Mouse (Mus musculus) lung, embryonic 14.5 days (tissue): ENCODE measurements at regions not wholly inside any gene's neighbourhood (a gene's known extent, or its start where the extent isn't known, plus 50 kb on each side); places are given as distances from the start of the nearest gene placed in this dataset.

Experiments used
- ATAC-seq: fragments of 200-750 bp; cut with Nextera tagmentation; 2 replicates; pipeline ENCODE4 v1.8.0; 2017; ENCODE audit warnings: mild to moderate bottlenecking, moderate TSS enrichment, moderate library complexity; ENCODE audit not compliant: insufficient read depth
- DNase-seq: peaks from one replicate; pipeline ENCODE4 v3.0.0-alpha.2; 2015
- H3K27ac ChIP-seq: fragments of 300-500 bp; sonication (generic); 2 replicates; pipeline ENCODE4 v1.5.1; 2014; ENCODE audit warnings: low read depth, mild to moderate bottlenecking, moderate library complexity
- H3K27me3 ChIP-seq: fragments of 300-500 bp; sonication (generic); 2 replicates; pipeline ENCODE4 v1.6.1; 2014; ENCODE audit warnings: low read length, control low read depth; ENCODE audit not compliant: insufficient read depth
- H3K36me3 ChIP-seq: fragments of 300-500 bp; sonication (generic); 2 replicates; pipeline ENCODE4 v1.6.1; 2014; ENCODE audit warnings: control low read depth; ENCODE audit not compliant: insufficient read depth
- H3K4me1 ChIP-seq: fragments of 300-500 bp; sonication (generic); 2 replicates; pipeline ENCODE4 v1.6.1; 2014; ENCODE audit warnings: antibody characterized with exemption, control low read depth; ENCODE audit not compliant: insufficient read depth
- H3K4me2 ChIP-seq: fragments of 300-500 bp; sonication (generic); 2 replicates; pipeline ENCODE4 v1.6.1; 2014; ENCODE audit warnings: mild to moderate bottlenecking
- H3K4me3 ChIP-seq: fragments of 300-500 bp; sonication (generic); 2 replicates; pipeline ENCODE4 v1.5.1; 2014; ENCODE audit warnings: low read depth, low read length
- H3K9ac ChIP-seq: fragments of 300-500 bp; sonication (generic); 2 replicates; pipeline ENCODE4 v1.6.1; 2014
- H3K9me3 ChIP-seq: fragments of 300-500 bp; sonication (generic); 2 replicates; pipeline ENCODE4 v1.6.1; 2016; ENCODE audit warnings: low read depth, low read length, control low read depth
- CTCF ChIP-seq: IDR thresholded peaks from 2 replicates; pipeline ENCODE4 v1.5.1; 2016; ENCODE audit warnings: antibody characterized with exemption, low read depth
- WGBS: fragments of 180-500 bp; shearing (Covaris S2); extraction: QIAGEN DNeasy Blood & Tissue Kit; methylation state at CpG from one replicate; pipeline ENCODE4 v1.1.7; 2014; 5-methylcytosine and 5-hydroxymethylcytosine counted together

DNA sequence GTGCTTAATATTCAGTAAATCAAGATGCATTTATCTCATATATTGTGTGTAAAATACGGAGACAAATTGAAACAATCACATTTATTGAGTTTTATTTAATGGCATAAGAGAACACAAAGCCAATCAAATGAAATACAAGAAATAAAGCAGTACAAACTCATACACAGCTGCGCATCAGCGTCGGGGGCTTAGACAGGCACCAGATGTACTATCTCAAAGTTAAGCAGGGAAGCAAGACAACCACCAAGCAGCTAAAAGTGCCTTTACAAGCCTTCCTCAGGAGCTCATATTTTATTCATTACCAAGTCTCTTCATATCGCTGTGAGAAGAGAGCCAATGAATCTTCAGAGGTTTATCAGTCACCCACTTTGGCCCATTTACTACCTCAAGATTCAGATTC, 107.0 kb upstream of the Apob start:
- TF ChIP-seq CTCF, result no peak
- DNase-seq (peak; percentile 60), ATAC-seq (peak; percentile 66; the same call in 1 of the 2 replicates)
- H3K9me3 ChIP-seq, result no peaks in the 10 kb centered on the region
- no peaks in the 10 kb centered on the region for H3K27me3 ChIP-seq
- H3K36me3 ChIP-seq, result no peaks in the 10 kb centered on the region
- no peak overlapping the region for H3K4me2 ChIP-seq
- H3K4me3 ChIP-seq, result no peak overlapping the region
- WGBS, result 42% methylated on average over 5 of the region's 5 CpGs
- no peak overlapping the region for H3K27ac ChIP-seq
- H3K4me1 ChIP-seq, result no peaks in the 10 kb centered on the region
- H3K9ac ChIP-seq, result no peak overlapping the region

GRCm38 (mm10) chr12:7875454-7875853, 102.0 kb upstream of the Apob start:
- 51% methylated on average over 2 of the region's 2 CpGs for WGBS
- Histone ChIP-seq H3K9me3 (no peaks in the 10 kb centered on the region), H3K36me3 (no peaks in the 10 kb centered on the region), H3K4me2 (no peak overlapping the region), H3K4me3 (no peak overlapping the region), H3K27ac (no peak overlapping the region), H3K27me3 (no peaks in the 10 kb centered on the region), H3K9ac (no peak overlapping the region), H3K4me1 (no peaks in the 10 kb centered on the region)
- DNase-seq (no peak), ATAC-seq (no peak)
- no peak for TF ChIP-seq CTCF

- H3K4me1 ChIP-seq, result no peaks in the 10 kb centered on the region
- H3K4me3 ChIP-seq, result no peak overlapping the region
- H3K27me3 ChIP-seq, result no peaks in the 10 kb centered on the region
- H3K9me3 ChIP-seq, result no peaks in the 10 kb centered on the region
- no peak for ATAC-seq
- WGBS, result 80% methylated on average over 11 of the region's 11 CpGs
- H3K4me2 ChIP-seq, result no peak overlapping the region
- H3K9ac ChIP-seq, result no peak overlapping the region
- DNase-seq, result peak; percentile 2
- no peak for TF ChIP-seq CTCF
- H3K36me3 ChIP-seq, result no peaks in the 10 kb centered on the region
- no peak overlapping the region for H3K27ac ChIP-seq
These were observed 101.0 kb upstream of the Apob start for GRCm38 (mm10) chr12:7876302-7877063.

DNA sequence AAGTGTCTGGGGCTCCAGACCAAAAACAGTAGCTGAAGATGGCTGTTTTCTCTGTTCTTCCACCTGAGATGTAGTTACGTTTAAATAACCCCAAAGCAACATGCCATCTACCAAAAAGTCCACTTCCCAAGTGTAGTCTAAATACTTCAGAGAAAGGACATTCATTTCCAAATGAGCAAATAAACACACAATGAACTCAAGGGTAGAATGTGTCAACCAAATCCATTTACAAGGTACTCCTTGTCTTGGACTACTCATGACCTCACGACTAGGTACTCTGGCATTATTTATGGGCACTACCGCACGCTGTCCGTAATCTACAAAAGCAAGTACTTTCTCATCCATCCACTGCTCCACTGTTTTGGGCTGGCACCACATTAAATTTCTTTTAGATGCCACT, 98.7 kb upstream of the Apob start:
- Histone ChIP-seq H3K9me3 (no peaks in the 10 kb centered on the region), H3K4me1 (no peaks in the 10 kb centered on the region), H3K36me3 (no peaks in the 10 kb centered on the region), H3K9ac (no peak overlapping the region), H3K4me3 (no peak overlapping the region), H3K4me2 (no peak overlapping the region), H3K27ac (no peak overlapping the region), H3K27me3 (no peaks in the 10 kb centered on the region)
- TF ChIP-seq CTCF, result no peak
- WGBS, result 70% methylated on average over 5 of the region's 5 CpGs
- DNase-seq, result no peak
- no peak for ATAC-seq

- no peak for TF ChIP-seq CTCF
- H3K27ac ChIP-seq, result no peak overlapping the region
- no peak overlapping the region for H3K4me2 ChIP-seq
- 42% methylated on average over 2 of the region's 2 CpGs for WGBS
- H3K36me3 ChIP-seq, result no peaks in the 10 kb centered on the region
- no peaks in the 10 kb centered on the region for H3K9me3 ChIP-seq
- no peaks in the 10 kb centered on the region for H3K27me3 ChIP-seq
- no peaks in the 10 kb centered on the region for H3K4me1 ChIP-seq
- no peak overlapping the region for H3K4me3 ChIP-seq
- no peak for DNase-seq
- no peak for ATAC-seq
- no peak overlapping the region for H3K9ac ChIP-seq
These were observed 81.3 kb upstream of the Apob start for GRCm38 (mm10) chr12:7896156-7896555.

DNA sequence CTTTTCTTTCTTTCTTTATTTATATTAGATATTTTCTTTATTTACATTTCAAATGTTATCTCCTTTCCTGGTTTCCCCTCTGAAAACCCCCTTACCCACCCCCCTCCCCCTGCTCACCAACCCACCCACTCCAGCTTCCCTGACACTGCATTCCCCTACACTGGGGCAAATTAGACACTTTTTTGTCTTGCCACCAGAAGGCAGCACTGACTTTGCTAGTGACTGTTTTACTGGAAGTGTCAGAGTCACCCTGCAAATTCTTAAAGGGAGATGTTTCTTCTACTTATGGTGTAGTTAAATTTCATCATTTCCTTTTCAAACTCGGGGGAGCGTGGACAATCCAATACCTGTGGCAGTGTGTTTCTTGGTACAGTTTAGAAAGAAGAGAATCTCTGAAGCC, 72.1 kb upstream of the Apob start:
- DNase-seq (no peak), ATAC-seq (no peak)
- Histone ChIP-seq H3K36me3 (no peaks in the 10 kb centered on the region), H3K9me3 (no peaks in the 10 kb centered on the region), H3K27me3 (no peaks in the 10 kb centered on the region), H3K4me2 (no peak overlapping the region), H3K27ac (no peak overlapping the region), H3K4me1 (peaks cover 2% of the 10 kb centered on the region; the same call in 1 of the 2 replicates), H3K4me3 (no peak overlapping the region), H3K9ac (no peak overlapping the region)
- WGBS, result 81% methylated on average over 2 of the region's 2 CpGs
- no peak for TF ChIP-seq CTCF

- H3K4me1 ChIP-seq, result peaks cover 2% of the 10 kb centered on the region; the same call in 1 of the 2 replicates
- DNase-seq, result peak; percentile 80
- no peak overlapping the region for H3K4me3 ChIP-seq
These were observed 70.6 kb upstream of the Apob start for GRCm38 (mm10) chr12:7906831-7907230.

More at GRCm38 (mm10) chr12:7906831-7907230, 70.6 kb upstream of the Apob start:
- Histone ChIP-seq H3K4me2 (no peak overlapping the region), H3K27ac (0 out of 2 replicates have a peak overlapping the region, but pooled peaks have one; percentile 36), H3K9ac (no peak overlapping the region), H3K36me3 (no peaks in the 10 kb centered on the region), H3K27me3 (no peaks in the 10 kb centered on the region), H3K9me3 (no peaks in the 10 kb centered on the region)
- ATAC-seq, result no peak
- WGBS, result 22% methylated on average over 2 of the region's 2 CpGs
- TF ChIP-seq CTCF, result no peak
